Mouse (Mus musculus) bone marrow macrophage, adult 2 months (primary cell): Measurements from ENCODE around the gene Sox5. TPM values are rescaled to one million over a fixed set of nuclear protein-coding genes. Genes with fewer than 3 reads are reported as not detected.

Experiments
- H3K27ac ChIP-seq: 2 replicates; pipeline ENCODE4 v1.5.1; 2012; ENCODE audit warnings: low read depth, low read length; ENCODE audit not compliant: insufficient read depth
- H3K4me1 ChIP-seq: 2 replicates; pipeline ENCODE4 v1.6.1; 2012; ENCODE audit warnings: low read length; ENCODE audit not compliant: control insufficient read depth, insufficient read depth
- H3K4me3 ChIP-seq: 2 replicates; pipeline ENCODE4 v1.5.1; 2012; ENCODE audit warnings: mild to moderate bottlenecking, low read length, moderate library complexity; ENCODE audit not compliant: insufficient read depth
- CTCF ChIP-seq: IDR thresholded peaks from 2 replicates; pipeline ENCODE4 v1.5.1; 2012; ENCODE audit warnings: low read depth, mild to moderate bottlenecking, low read length, moderate library complexity
- POLR2A ChIP-seq: IDR thresholded peaks from 2 replicates; pipeline ENCODE4 v1.6.1; 2012; ENCODE audit warnings: mild to moderate bottlenecking, low read depth, low read length, borderline replicate concordance
- polyA plus RNA-seq: library from polyadenylated mRNA; stranded (reverse); fragments of >200 nt; gene quantifications from 2 replicates; pipeline ENCODE4 v1.2.4, GENCODE M21; 2012; ENCODE audit not compliant: missing spikeins, insufficient read depth, insufficient read length

Sox5 gene
- polyA plus RNA-seq, 1 experiment: 0.58 TPM

GRCm38 (mm10) chr6:143833986-143834385 lies 947.8 kb downstream of the Sox5 start:
- TF ChIP-seq POLR2A (no peak), CTCF (no peak)
- Histone ChIP-seq H3K4me3 (no peak overlapping the region), H3K27ac (no peak overlapping the region), H3K4me1 (no peaks in the 10 kb centered on the region)

GRCm38 (mm10) chr6:143833182-143833558 lies 948.6 kb downstream of the Sox5 start:
- TF ChIP-seq CTCF: no peak
- H3K27ac ChIP-seq: no peak overlapping the region
- no peaks in the 10 kb centered on the region for H3K4me1 ChIP-seq
- H3K4me3 ChIP-seq: no peak overlapping the region

- H3K4me3 ChIP-seq: no peak overlapping the region
- TF ChIP-seq CTCF: no peak
- TF ChIP-seq POLR2A: no peak
These were observed 949.1 kb downstream of the Sox5 start for GRCm38 (mm10) chr6:143832483-143833181.

GRCm38 (mm10) chr6:143831246-143831645 lies 950.5 kb downstream of the Sox5 start:
- H3K4me1 ChIP-seq: no peaks in the 10 kb centered on the region
- TF ChIP-seq CTCF (no peak), POLR2A (no peak)
- H3K4me3 ChIP-seq: no peak overlapping the region
- H3K27ac ChIP-seq: no peak overlapping the region

More at GRCm38 (mm10) chr6:143832483-143833181, 949.1 kb downstream of the Sox5 start:
- Histone ChIP-seq H3K27ac (no peak overlapping the region), H3K4me1 (no peaks in the 10 kb centered on the region)

GRCm38 (mm10) chr6:143830131-143830530 lies 951.6 kb downstream of the Sox5 start:
- Histone ChIP-seq H3K4me3 (no peak overlapping the region), H3K27ac (no peak overlapping the region), H3K4me1 (no peaks in the 10 kb centered on the region)
- TF ChIP-seq CTCF (no peak), POLR2A (no peak)

GRCm38 (mm10) chr6:143826786-143827185 lies 955.0 kb downstream of the Sox5 start:
- no peak overlapping the region for H3K27ac ChIP-seq
- no peak overlapping the region for H3K4me3 ChIP-seq
- H3K4me1 ChIP-seq: no peaks in the 10 kb centered on the region
- TF ChIP-seq POLR2A (no peak), CTCF (no peak)

GRCm38 (mm10) chr6:143825966-143826365 lies 955.8 kb downstream of the Sox5 start:
- Histone ChIP-seq H3K27ac (no peak overlapping the region), H3K4me3 (no peak overlapping the region), H3K4me1 (no peaks in the 10 kb centered on the region)
- TF ChIP-seq POLR2A (no peak), CTCF (no peak)

GRCm38 (mm10) chr6:143825086-143825485 lies 956.7 kb downstream of the Sox5 start:
- Histone ChIP-seq H3K4me1 (no peaks in the 10 kb centered on the region), H3K27ac (no peak overlapping the region), H3K4me3 (no peak overlapping the region)
- TF ChIP-seq POLR2A (no peak), CTCF (no peak)

GRCm38 (mm10) chr6:143788446-143788845 lies 993.3 kb downstream of the Sox5 start:
- no peaks in the 10 kb centered on the region for H3K4me1 ChIP-seq
- no peak overlapping the region for H3K27ac ChIP-seq
- H3K4me3 ChIP-seq: no peak overlapping the region
- no peak for TF ChIP-seq POLR2A
- TF ChIP-seq CTCF: no peak

- Histone ChIP-seq H3K4me1 (no peaks in the 10 kb centered on the region), H3K4me3 (no peak overlapping the region), H3K27ac (no peak overlapping the region)
- TF ChIP-seq CTCF: no peak
- TF ChIP-seq POLR2A: no peak
These were observed 994.4 kb downstream of the Sox5 start for GRCm38 (mm10) chr6:143787360-143787759.
